Mouse (Mus musculus): ENCODE results near the gene Zfp119a. TPM values are rescaled to one million over a fixed set of nuclear protein-coding genes. Genes with fewer than 3 reads are reported as not detected.

Gene Zfp119a
- 17.7 TPM for polyA plus RNA-seq (2017; shearing (Covaris generic))

DNA sequence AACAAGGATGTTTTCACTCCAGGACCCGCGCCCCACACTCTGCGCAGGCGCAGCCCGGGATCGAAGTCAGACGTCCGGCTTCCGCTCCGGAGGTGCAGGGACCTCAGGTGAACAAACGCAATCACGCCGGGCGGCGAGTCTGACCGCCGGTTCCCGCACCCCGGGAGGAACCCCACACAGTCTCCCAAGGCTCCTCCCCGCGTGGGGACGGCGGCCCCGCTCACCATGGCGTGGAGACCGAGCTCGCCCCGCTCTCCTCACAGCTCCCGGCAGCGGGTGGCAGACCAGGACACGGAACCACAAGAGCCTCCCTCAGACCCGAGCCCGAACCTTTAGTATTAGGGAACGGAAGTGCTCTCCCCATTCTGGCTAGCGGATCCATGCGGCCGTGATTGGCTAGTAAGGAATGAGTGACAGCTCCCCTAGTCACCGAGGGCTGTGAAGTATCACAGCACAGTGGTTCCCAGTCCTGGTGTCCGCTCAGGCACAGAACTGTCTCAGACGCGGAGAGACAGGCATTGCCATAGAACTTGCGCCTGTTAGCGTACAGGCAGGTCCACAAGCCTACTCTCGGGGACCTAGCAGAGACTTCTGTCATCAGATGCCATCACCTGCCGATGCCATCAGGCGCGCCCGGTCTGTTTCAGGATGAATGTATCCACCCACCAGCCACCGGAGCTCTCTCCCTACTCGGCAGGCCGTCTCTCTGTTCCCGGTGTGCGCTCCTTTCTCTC is at the start of gene Zfp119a:
TSS of gene Zfp119a (minus strand) at position 295 of the 734 bp plus-strand sequence.

Other genes with a start within 250 kb of the Zfp119a start
- 12.0 TPM for gene Pot1b, start 166.3 kb downstream of the Zfp119a start, polyA plus RNA-seq (2017; shearing (Covaris generic))
- gene Adgre4, start 128.9 kb downstream of the Zfp119a start, polyA plus RNA-seq (2017; shearing (Covaris generic)) = not detected
- 37.1 TPM for gene Zfp959, start 13.2 kb upstream of the Zfp119a start, polyA plus RNA-seq (2017; shearing (Covaris generic))
- gene Zfp119b, start 70.6 kb upstream of the Zfp119a start, polyA plus RNA-seq (2017; shearing (Covaris generic)) = 6.9 TPM
- gene Ebi3, start 73.7 kb upstream of the Zfp119a start, polyA plus RNA-seq (2017; shearing (Covaris generic)) = 0.33 TPM
- 32.0 TPM for gene Yju2, start 80.2 kb upstream of the Zfp119a start, polyA plus RNA-seq (2017; shearing (Covaris generic))
- gene Shd, start 91.5 kb upstream of the Zfp119a start, polyA plus RNA-seq (2017; shearing (Covaris generic)) = 1.0 TPM
- gene Fsd1, start 107.6 kb upstream of the Zfp119a start, polyA plus RNA-seq (2017; shearing (Covaris generic)) = not detected
- gene Stap2, start 126.7 kb upstream of the Zfp119a start, polyA plus RNA-seq (2017; shearing (Covaris generic)) = 2.3 TPM
- gene Mpnd, start 126.8 kb upstream of the Zfp119a start, polyA plus RNA-seq (2017; shearing (Covaris generic)) = 158 TPM
- gene Sh3gl1, start 157.7 kb upstream of the Zfp119a start, polyA plus RNA-seq (2017; shearing (Covaris generic)) = 137 TPM
- 1.3 TPM for gene Chaf1a, start 161.5 kb upstream of the Zfp119a start, polyA plus RNA-seq (2017; shearing (Covaris generic))
- gene Ubxn6, start 196.1 kb upstream of the Zfp119a start, polyA plus RNA-seq (2017; shearing (Covaris generic)) = 64.9 TPM
- gene Hdgfl2, start 200.7 kb upstream of the Zfp119a start, polyA plus RNA-seq (2017; shearing (Covaris generic)) = 113 TPM
- not detected for gene Plin4, start 230.9 kb upstream of the Zfp119a start, polyA plus RNA-seq (2017; shearing (Covaris generic))
- gene Plin5, start 238.7 kb upstream of the Zfp119a start, polyA plus RNA-seq (2017; shearing (Covaris generic)) = not detected
- gene Lrg1, start 243.1 kb upstream of the Zfp119a start, polyA plus RNA-seq (2017; shearing (Covaris generic)) = not detected

All from effector memory CD4-positive, alpha-beta T cell, adult 7 months (primary cell).